Mouse (Mus musculus) macrophage (primary cell): Measurements from ENCODE around the gene Cxcr5. TPM values are rescaled to one million over a fixed set of nuclear protein-coding genes. Genes with fewer than 3 reads are reported as not detected.

Source experiments
- H3K27ac ChIP-seq: fragments of 350-480 bp; formaldehyde crosslinking; 2 replicates; pipeline ENCODE4 v1.9.0; 2021
- H3K36me3 ChIP-seq: fragments of 350-480 bp; formaldehyde crosslinking; 2 replicates; pipeline ENCODE4 v1.9.0; 2021; ENCODE audit errors: inconsistent target
- H3K4me3 ChIP-seq: fragments of 350-480 bp; formaldehyde crosslinking; 2 replicates; pipeline ENCODE4 v1.9.0; 2021; ENCODE audit errors: inconsistent target
- H3K79me2 ChIP-seq: fragments of 350-480 bp; formaldehyde crosslinking; 2 replicates; pipeline ENCODE4 v1.9.0; 2021; ENCODE audit errors: inconsistent target
- WGBS: methylation state at CpG from one replicate; pipeline ENCODE4 v1.1.7; 2026; ENCODE audit warnings: inconsistent platforms; ENCODE audit not compliant: missing documents; 5-methylcytosine and 5-hydroxymethylcytosine counted together
- polyA plus RNA-seq: library from polyadenylated mRNA; stranded (reverse); fragments of 250-400 nt; gene quantifications from 3 replicates; pipeline ENCODE4 v1.2.4, GENCODE M21; 2018; ENCODE audit warnings: inconsistent platforms

The Cxcr5 gene
- polyA plus RNA-seq, 1 experiment from 2014 or later = not detected

GRCm38 (mm10) chr9:44532991-44533580 lies 28.6 kb downstream of the Cxcr5 start:
- 89% methylated on average over 6 of the region's 6 CpGs for WGBS
- no peaks in the 10 kb centered on the region for H3K36me3 ChIP-seq
- no peaks in the 10 kb centered on the region for H3K79me2 ChIP-seq
- no peak overlapping the region for H3K4me3 ChIP-seq
- H3K27ac ChIP-seq = no peak overlapping the region

- 31% methylated on average over 8 of the region's 8 CpGs for WGBS
- Histone ChIP-seq H3K79me2 (no peaks in the 10 kb centered on the region), H3K27ac (no peak overlapping the region), H3K36me3 (no peaks in the 10 kb centered on the region), H3K4me3 (no peak overlapping the region)
Observed at GRCm38 (mm10) chr9:44528340-44528739, 33.3 kb downstream of the Cxcr5 start.

- no peaks in the 10 kb centered on the region for H3K79me2 ChIP-seq
- no peak overlapping the region for H3K27ac ChIP-seq
- no peak overlapping the region for H3K4me3 ChIP-seq
- 75% methylated on average over 9 of the region's 9 CpGs for WGBS
- no peaks in the 10 kb centered on the region for H3K36me3 ChIP-seq
Observed at GRCm38 (mm10) chr9:44526337-44527112, 35.2 kb downstream of the Cxcr5 start.

- 94% methylated on average over 8 of the region's 8 CpGs for WGBS
- no peak overlapping the region for H3K27ac ChIP-seq
- no peaks in the 10 kb centered on the region for H3K79me2 ChIP-seq
- no peaks in the 10 kb centered on the region for H3K36me3 ChIP-seq
- H3K4me3 ChIP-seq = no peak overlapping the region
Observed at GRCm38 (mm10) chr9:44525589-44525988, 36.1 kb downstream of the Cxcr5 start.

GRCm38 (mm10) chr9:44525001-44525400 lies 36.7 kb downstream of the Cxcr5 start:
- WGBS = 94% methylated on average over 3 of the region's 3 CpGs
- H3K4me3 ChIP-seq = no peak overlapping the region
- H3K79me2 ChIP-seq = no peaks in the 10 kb centered on the region
- H3K27ac ChIP-seq = no peak overlapping the region
- no peaks in the 10 kb centered on the region for H3K36me3 ChIP-seq

GRCm38 (mm10) chr9:44524235-44524826 lies 37.3 kb downstream of the Cxcr5 start:
- H3K4me3 ChIP-seq = no peak overlapping the region

GRCm38 (mm10) chr9:44523686-44524085 lies 38.0 kb downstream of the Cxcr5 start:
- 97% methylated on average over 5 of the region's 5 CpGs for WGBS
- H3K79me2 ChIP-seq = no peaks in the 10 kb centered on the region
- H3K36me3 ChIP-seq = no peaks in the 10 kb centered on the region
- H3K27ac ChIP-seq = no peak overlapping the region
- H3K4me3 ChIP-seq = no peak overlapping the region

More at GRCm38 (mm10) chr9:44524235-44524826, 37.3 kb downstream of the Cxcr5 start:
- Histone ChIP-seq H3K27ac (no peak overlapping the region), H3K36me3 (no peaks in the 10 kb centered on the region), H3K79me2 (no peaks in the 10 kb centered on the region)
- WGBS = 89% methylated on average over 5 of the region's 5 CpGs

- H3K4me3 ChIP-seq = no peak overlapping the region
- H3K79me2 ChIP-seq = no peaks in the 10 kb centered on the region
- no peak overlapping the region for H3K27ac ChIP-seq
- H3K36me3 ChIP-seq = no peaks in the 10 kb centered on the region
- 15% methylated on average over 10 of the region's 10 CpGs for WGBS
Observed at GRCm38 (mm10) chr9:44521927-44522326, 39.8 kb downstream of the Cxcr5 start.

- WGBS = 89% methylated on average over 7 of the region's 7 CpGs
- Histone ChIP-seq H3K4me3 (no peak overlapping the region), H3K27ac (no peak overlapping the region), H3K36me3 (no peaks in the 10 kb centered on the region), H3K79me2 (no peaks in the 10 kb centered on the region)
Observed at GRCm38 (mm10) chr9:44518068-44518467, 43.6 kb downstream of the Cxcr5 start.

- H3K36me3 ChIP-seq = no peaks in the 10 kb centered on the region
- WGBS = 83% methylated on average over 4 of the region's 4 CpGs
- H3K4me3 ChIP-seq = no peak overlapping the region
- H3K79me2 ChIP-seq = no peaks in the 10 kb centered on the region
- no peak overlapping the region for H3K27ac ChIP-seq
Observed at GRCm38 (mm10) chr9:44517368-44517767, 44.3 kb downstream of the Cxcr5 start.

GRCm38 (mm10) chr9:44515891-44516290 lies 45.8 kb downstream of the Cxcr5 start:
- 66% methylated on average over 5 of the region's 5 CpGs for WGBS
- Histone ChIP-seq H3K4me3 (no peak overlapping the region), H3K36me3 (no peaks in the 10 kb centered on the region), H3K27ac (peak overlapping the region; percentile 90), H3K79me2 (no peaks in the 10 kb centered on the region)

- Histone ChIP-seq H3K27ac (peak overlapping the region; percentile 90), H3K36me3 (no peaks in the 10 kb centered on the region), H3K79me2 (no peaks in the 10 kb centered on the region), H3K4me3 (no peak overlapping the region)
- 2% methylated on average over 12 of the region's 12 CpGs for WGBS
Observed at GRCm38 (mm10) chr9:44515131-44515751, 46.4 kb downstream of the Cxcr5 start.

GRCm38 (mm10) chr9:44514147-44514546 lies 47.5 kb downstream of the Cxcr5 start:
- 65% methylated on average over 5 of the region's 5 CpGs for WGBS
- H3K27ac ChIP-seq = peak overlapping the region; percentile 90
- H3K36me3 ChIP-seq = no peaks in the 10 kb centered on the region
- H3K79me2 ChIP-seq = no peaks in the 10 kb centered on the region
- H3K4me3 ChIP-seq = no peak overlapping the region

- Histone ChIP-seq H3K79me2 (no peaks in the 10 kb centered on the region), H3K4me3 (no peak overlapping the region), H3K36me3 (no peaks in the 10 kb centered on the region), H3K27ac (no peak overlapping the region)
- 92% methylated on average over 20 of the region's 20 CpGs for WGBS
Observed at GRCm38 (mm10) chr9:44513610-44514009, 48.1 kb downstream of the Cxcr5 start.

GRCm38 (mm10) chr9:44513121-44513520 lies 48.6 kb downstream of the Cxcr5 start:
- Histone ChIP-seq H3K27ac (0 out of 2 replicates have a peak overlapping the region, but pooled peaks have one; percentile 47), H3K4me3 (no peak overlapping the region), H3K36me3 (no peaks in the 10 kb centered on the region), H3K79me2 (no peaks in the 10 kb centered on the region)
- WGBS = 77% methylated on average over 11 of the region's 11 CpGs
